Mouse (Mus musculus): ENCODE results near the gene Ube2o. TPM values are rescaled to one million over a fixed set of nuclear protein-coding genes. Genes with fewer than 3 reads are reported as not detected.

The Ube2o gene
- polyA plus RNA-seq, 2 experiments: 25.9 to 34.0 TPM

- peaks cover 22 to 28% of the 10 kb centered on the region in 2 experiments for H3K4me1 ChIP-seq (replicated peaks; ENCODE audit: control insufficient read depth in 2 of 2, insufficient read depth in 2 of 2, low read length in 1 of 2)
- no peak overlapping the region for H3K4me3 ChIP-seq (ENCODE audit: insufficient read depth in 1 of 2, low read depth in 2 of 2, low read length in 2 of 2)
- H3K9ac ChIP-seq (replicated peaks): no peak overlapping the region
- no peaks in the 10 kb centered on the region for H3K9me3 ChIP-seq (ENCODE audit: control insufficient read depth, low read length)
- no peaks in the 10 kb centered on the region for H3K27me3 ChIP-seq (ENCODE audit: control insufficient read depth, insufficient read depth, low read length)
- no peak for DNase-seq (ENCODE audit: low read depth in 3 of 3, low spot score in 3 of 3)
- no peaks in the 10 kb centered on the region for H3K36me3 ChIP-seq (replicated peaks; ENCODE audit: control insufficient read depth, insufficient read depth, low read depth)
- no peak for ATAC-seq (ENCODE audit: insufficient read depth)
- H3K27ac ChIP-seq: no peak overlapping the region
- H3K4me2 ChIP-seq (ENCODE audit: low read depth): no peak overlapping the region
- no peak for TF ChIP-seq EP300 (IDR thresholded peaks at IDR 0.05; ENCODE audit: low read depth)
- peak; percentile 70 for TF ChIP-seq CTCF (IDR thresholded peaks at IDR 0.05; ENCODE audit: low read depth)
- WGBS (ENCODE audit: insufficient replicate concordance): 18% methylated on average over 10 of the region's 10 CpGs
These were observed 46.1 kb upstream of the Ube2o start for GRCm38 (mm10) chr11:116627072-116628020.

GRCm38 (mm10) chr11:116626299-116627071 is 45.2 kb upstream of the Ube2o start, which contains the start of gene Rhbdf2:
TSS of gene Rhbdf2 (minus strand) at chr11:116627019.
- no peak within 1 kb of the TSS; the same call in 1 of the 2 replicates for H3K27ac ChIP-seq
- H3K4me1 ChIP-seq (replicated peaks; ENCODE audit: control insufficient read depth in 2 of 2, insufficient read depth in 2 of 2, low read length in 1 of 2): peaks cover 30 to 37% of the 10 kb centered on the region in 2 experiments
- H3K9me3 ChIP-seq (ENCODE audit: control insufficient read depth, low read length): no peaks in the 10 kb centered on the region
- H3K27me3 ChIP-seq (ENCODE audit: control insufficient read depth, insufficient read depth, low read length): no peaks in the 10 kb centered on the region
- H3K9ac ChIP-seq (replicated peaks): no peak within 1 kb of the TSS
- ATAC-seq (ENCODE audit: insufficient read depth) (no peak), DNase-seq (ENCODE audit: low read depth in 3 of 3, low spot score in 3 of 3) (no peak)
- no peak within 1 kb of the TSS for H3K4me3 ChIP-seq (ENCODE audit: insufficient read depth in 1 of 2, low read depth in 2 of 2, low read length in 2 of 2)
- no peak within 1 kb of the TSS for H3K4me2 ChIP-seq (ENCODE audit: low read depth)
- TF ChIP-seq CTCF (IDR thresholded peaks at IDR 0.05; ENCODE audit: low read depth) (no peak), EP300 (IDR thresholded peaks at IDR 0.05; ENCODE audit: low read depth) (no peak)
- H3K36me3 ChIP-seq (replicated peaks; ENCODE audit: control insufficient read depth, insufficient read depth, low read depth): no peaks in the 10 kb centered on the region
- WGBS (ENCODE audit: insufficient replicate concordance): 72% methylated on average over 10 of the region's 10 CpGs

GRCm38 (mm10) chr11:116625081-116626000 is 44.1 kb upstream of the Ube2o start:
- H3K4me1 ChIP-seq (replicated peaks; ENCODE audit: control insufficient read depth in 2 of 2, insufficient read depth in 2 of 2, low read length in 1 of 2): peaks cover 42 to 48% of the 10 kb centered on the region in 2 experiments
- 37% methylated on average over 17 of the region's 17 CpGs for WGBS (ENCODE audit: insufficient replicate concordance)

GRCm38 (mm10) chr11:116624131-116624832 is 43.0 kb upstream of the Ube2o start:
- Histone ChIP-seq H3K36me3 (replicated peaks; ENCODE audit: control insufficient read depth, insufficient read depth, low read depth) (no peaks in the 10 kb centered on the region), H3K9me3 (ENCODE audit: control insufficient read depth, low read length) (no peaks in the 10 kb centered on the region), H3K4me2 (ENCODE audit: low read depth) (peak overlapping the region; percentile 84), H3K4me3 (ENCODE audit: insufficient read depth in 1 of 2, low read depth in 2 of 2, low read length in 2 of 2) (peak overlapping the region; percentile 83 to 97), H3K27me3 (ENCODE audit: control insufficient read depth, insufficient read depth, low read length) (no peaks in the 10 kb centered on the region), H3K27ac (peak overlapping the region; percentile 77), H3K4me1 (replicated peaks; ENCODE audit: control insufficient read depth in 2 of 2, insufficient read depth in 2 of 2, low read length in 1 of 2) (peaks cover 51 to 58% of the 10 kb centered on the region in 2 experiments), H3K9ac (replicated peaks) (peak overlapping the region; percentile 98)
- no peak for TF ChIP-seq EP300 (IDR thresholded peaks at IDR 0.05; ENCODE audit: low read depth)
- 10% methylated on average over 42 of the region's 42 CpGs for WGBS (ENCODE audit: insufficient replicate concordance)
- peak; percentile 69 to 81 (median 73) for DNase-seq (ENCODE audit: low read depth in 3 of 3, low spot score in 3 of 3)
- ATAC-seq (ENCODE audit: insufficient read depth): peak; percentile 75

More at GRCm38 (mm10) chr11:116625081-116626000, 44.1 kb upstream of the Ube2o start:
- TF ChIP-seq EP300 (IDR thresholded peaks at IDR 0.05; ENCODE audit: low read depth) (no peak), CTCF (IDR thresholded peaks at IDR 0.05; ENCODE audit: low read depth) (peak; percentile 95)
- peak overlapping the region; percentile 77 for H3K27ac ChIP-seq
- no peaks in the 10 kb centered on the region for H3K36me3 ChIP-seq (replicated peaks; ENCODE audit: control insufficient read depth, insufficient read depth, low read depth)
- H3K4me3 ChIP-seq (ENCODE audit: insufficient read depth in 1 of 2, low read depth in 2 of 2, low read length in 2 of 2): no peak overlapping the region; a peak in 1 of 4 replicates
- peak; percentile 22 for ATAC-seq (ENCODE audit: insufficient read depth)
- H3K9ac ChIP-seq (replicated peaks): peak overlapping the region; percentile 28; the same call in 1 of the 2 replicates
- H3K9me3 ChIP-seq (ENCODE audit: control insufficient read depth, low read length): no peaks in the 10 kb centered on the region
- H3K27me3 ChIP-seq (ENCODE audit: control insufficient read depth, insufficient read depth, low read length): no peaks in the 10 kb centered on the region
- H3K4me2 ChIP-seq (ENCODE audit: low read depth): peak overlapping the region; percentile 84
- DNase-seq (ENCODE audit: low read depth in 3 of 3, low spot score in 3 of 3): peak in 2 of 3 experiments; percentile 57 to 71
